Mouse (Mus musculus) embryo, embryonic 9.5 days (tissue): ENCODE measurements around the gene Plekhs1.
"Not testable (repeated sequence)": the region's sequence is repeated elsewhere in the genome, so short reads cannot be mapped to it uniquely, and the experiment has no call there.

Experiments used
- DNase-seq: peaks from one replicate; pipeline ENCODE4 v3.0.0-alpha.2; 2017; ENCODE audit errors: extremely low spot score

Plekhs1 gene

DNA sequence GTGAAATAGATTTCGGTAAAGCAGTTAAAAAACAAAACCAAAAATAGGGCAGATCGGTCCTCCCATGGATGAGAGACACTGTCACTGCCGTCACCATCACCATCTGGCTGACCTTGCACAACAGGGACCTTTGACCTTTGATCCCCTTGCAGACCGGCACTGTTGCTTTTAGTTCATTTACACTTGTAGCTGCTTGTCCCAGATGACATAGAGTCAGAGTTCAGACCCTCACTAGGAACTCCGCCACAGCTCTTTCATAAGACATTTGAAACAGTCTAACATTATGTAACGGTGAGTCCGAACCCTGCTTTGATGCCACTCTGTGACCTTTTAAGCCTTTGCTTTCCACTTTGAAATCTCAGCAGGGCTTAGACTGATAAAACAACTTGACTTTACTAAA, 58.0 kb downstream of the Plekhs1 start:
- DNase-seq: not testable (repeated sequence)

DNA sequence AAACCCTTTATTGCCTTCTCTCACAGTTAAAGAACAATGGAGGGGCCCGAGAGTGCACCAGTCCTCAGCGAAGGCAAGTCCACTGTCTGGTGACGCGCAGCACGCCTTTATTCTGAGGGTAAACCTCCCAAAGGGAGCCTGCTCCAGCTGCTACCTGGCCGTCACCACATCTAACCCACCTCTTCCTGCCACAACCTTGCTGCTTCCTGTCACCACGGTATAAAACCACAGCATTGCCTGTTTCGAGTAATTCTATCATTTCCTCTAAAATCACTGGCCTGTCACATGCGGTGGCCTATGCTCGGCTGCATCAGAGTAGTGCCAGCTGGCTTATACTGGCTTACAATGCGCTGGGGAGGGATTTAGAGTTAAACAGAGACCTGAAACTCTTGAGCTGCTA, 69.1 kb downstream of the Plekhs1 start:
- DNase-seq: not testable (repeated sequence)

DNA sequence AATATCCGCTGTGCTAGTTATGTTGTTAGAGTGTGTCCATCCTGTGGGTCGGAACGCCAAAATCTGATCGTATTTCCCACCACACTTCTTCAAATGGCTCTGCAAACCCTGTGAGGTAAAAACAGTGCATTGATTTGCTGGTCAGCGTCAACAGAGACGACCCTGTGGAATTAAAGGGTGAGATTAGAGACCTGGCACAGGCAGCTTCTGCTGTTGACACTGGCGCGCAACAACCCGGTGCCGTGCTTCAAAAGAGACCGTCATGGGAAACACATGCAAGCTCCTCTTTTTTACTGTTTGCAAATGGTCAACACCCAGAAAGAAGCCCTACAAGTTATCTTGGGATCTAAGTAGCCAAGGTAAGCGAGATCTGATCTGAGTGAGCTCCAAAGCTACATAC, 69.8 kb downstream of the Plekhs1 start:
- no peak for DNase-seq

- no peak for DNase-seq
Observed at GRCm38 (mm10) chr19:56533291-56534071, 72.0 kb downstream of the Plekhs1 start.

DNA sequence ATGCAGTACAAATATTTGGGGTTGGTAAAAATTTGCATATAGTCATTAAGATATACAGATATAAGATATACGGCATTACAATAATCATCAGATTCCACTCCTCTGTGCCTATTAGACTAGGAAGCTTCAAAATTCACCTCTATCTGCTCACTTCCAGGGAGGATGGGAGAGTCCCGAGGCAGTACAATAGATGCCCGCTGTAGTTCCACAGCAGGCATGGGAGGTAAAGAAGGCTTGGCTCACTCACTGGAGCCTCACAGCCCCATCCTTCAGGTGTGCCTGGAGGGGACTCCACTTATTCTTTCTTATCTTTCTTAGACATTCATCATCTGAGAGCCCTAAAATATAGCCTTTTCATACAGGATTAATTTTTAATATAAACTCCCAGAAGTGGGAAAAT, 72.9 kb downstream of the Plekhs1 start:
- no peak for DNase-seq

- DNase-seq: no peak
Observed at GRCm38 (mm10) chr19:56535064-56535463, 73.6 kb downstream of the Plekhs1 start.

GRCm38 (mm10) chr19:56535765-56536164, 74.3 kb downstream of the Plekhs1 start:
- DNase-seq: no peak
